Mouse (Mus musculus) liver, embryonic 16.5 days (tissue): ENCODE measurements around the gene St6gal2. TPM values are rescaled to one million over a fixed set of nuclear protein-coding genes. Genes with fewer than 3 reads are reported as not detected.

Experiments used
- ATAC-seq: fragments of 200-750 bp; cut with Nextera tagmentation; 2 replicates; pipeline ENCODE4 v1.8.0; 2017; ENCODE audit warnings: low read depth, mild to moderate bottlenecking, moderate number of reproducible peaks, moderate library complexity
- H3K27ac ChIP-seq: fragments of 300-500 bp; sonication (generic); 2 replicates; pipeline ENCODE4 v1.5.1; 2014; ENCODE audit warnings: mild to moderate bottlenecking, low read length
- H3K27me3 ChIP-seq: fragments of 300-500 bp; sonication (generic); 2 replicates; pipeline ENCODE4 v1.6.1; 2014; ENCODE audit warnings: low read depth, low read length, mixed read lengths; ENCODE audit not compliant: control insufficient read depth, insufficient read depth
- H3K36me3 ChIP-seq: fragments of 300-500 bp; sonication (generic); 2 replicates; pipeline ENCODE4 v1.6.1; 2014; ENCODE audit warnings: mild to moderate bottlenecking; ENCODE audit not compliant: control insufficient read depth, insufficient read depth
- H3K4me1 ChIP-seq: fragments of 300-500 bp; sonication (generic); 2 replicates; pipeline ENCODE4 v1.6.1; 2014; ENCODE audit warnings: low read depth, low read length, mixed read lengths; ENCODE audit not compliant: control insufficient read depth
- H3K4me2 ChIP-seq: fragments of 300-500 bp; sonication (generic); 2 replicates; pipeline ENCODE4 v1.6.1; 2014; ENCODE audit warnings: low read depth, low read length, mixed read lengths
- H3K4me3 ChIP-seq: fragments of 300-500 bp; sonication (generic); 2 replicates; pipeline ENCODE4 v1.5.1; 2014; ENCODE audit warnings: low read depth, mild to moderate bottlenecking, low read length
- H3K9ac ChIP-seq: fragments of 300-500 bp; sonication (generic); 2 replicates; pipeline ENCODE4 v1.6.1; 2014; ENCODE audit warnings: low read depth, low read length
- H3K9me3 ChIP-seq: fragments of 300-500 bp; sonication (generic); replicated peaks from 2 replicates; pipeline ENCODE4 v1.6.1; 2016; ENCODE audit warnings: low read length; ENCODE audit not compliant: control insufficient read depth
- WGBS: fragments of 180-500 bp; shearing (Covaris S2); extraction: QIAGEN DNeasy Blood & Tissue Kit; methylation state at CpG from one replicate; pipeline ENCODE4 v1.1.7; 2014; ENCODE audit not compliant: insufficient replicate concordance; 5-methylcytosine and 5-hydroxymethylcytosine counted together
- polyA plus RNA-seq: library from polyadenylated mRNA; unstranded; fragments of >200 nt; fragmentation: Nextera tagmentation; extraction: Ambion mirVana; gene quantifications from 2 replicates; pipeline ENCODE4 v1.2.1, GENCODE M21; 2015

Gene St6gal2
- polyA plus RNA-seq, 1 experiment from 2014 or later = not detected

GRCm38 (mm10) chr17:55468963-55469362 is 23.8 kb downstream of the St6gal2 start:
- no peaks in the 10 kb centered on the region for H3K4me1 ChIP-seq
- ATAC-seq = no peak
- no peaks in the 10 kb centered on the region for H3K27me3 ChIP-seq
- H3K9ac ChIP-seq = no peak overlapping the region
- H3K9me3 ChIP-seq = no peaks in the 10 kb centered on the region
- no peaks in the 10 kb centered on the region for H3K36me3 ChIP-seq
- H3K4me2 ChIP-seq = no peak overlapping the region
- H3K4me3 ChIP-seq = no peak overlapping the region
- H3K27ac ChIP-seq = no peak overlapping the region

DNA sequence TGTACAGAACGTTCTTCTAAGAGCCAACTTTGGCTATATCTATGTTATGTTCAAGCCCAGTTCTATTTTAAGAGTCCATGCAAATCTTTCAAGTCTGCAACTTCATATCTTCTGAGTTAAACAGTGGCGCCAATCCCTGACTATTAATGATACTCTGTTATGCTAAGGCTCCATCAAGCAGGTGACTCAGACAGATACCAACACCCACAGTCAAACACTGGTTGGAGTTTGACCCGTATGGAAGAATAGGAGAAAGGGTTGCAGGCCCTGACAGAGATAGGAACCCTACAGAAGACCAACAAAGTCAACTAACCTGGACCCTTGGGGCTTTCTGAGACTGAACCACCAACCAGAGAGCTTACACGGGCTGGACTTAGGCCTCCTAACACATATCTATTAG is 30.8 kb downstream of the St6gal2 start:
- Histone ChIP-seq H3K4me3 (no peak overlapping the region), H3K4me1 (no peaks in the 10 kb centered on the region), H3K4me2 (no peak overlapping the region), H3K9me3 (no peaks in the 10 kb centered on the region), H3K27me3 (no peaks in the 10 kb centered on the region), H3K9ac (no peak overlapping the region), H3K36me3 (no peaks in the 10 kb centered on the region), H3K27ac (no peak overlapping the region)
- WGBS = 50% methylated on average over 4 of the region's 4 CpGs
- ATAC-seq = no peak

DNA sequence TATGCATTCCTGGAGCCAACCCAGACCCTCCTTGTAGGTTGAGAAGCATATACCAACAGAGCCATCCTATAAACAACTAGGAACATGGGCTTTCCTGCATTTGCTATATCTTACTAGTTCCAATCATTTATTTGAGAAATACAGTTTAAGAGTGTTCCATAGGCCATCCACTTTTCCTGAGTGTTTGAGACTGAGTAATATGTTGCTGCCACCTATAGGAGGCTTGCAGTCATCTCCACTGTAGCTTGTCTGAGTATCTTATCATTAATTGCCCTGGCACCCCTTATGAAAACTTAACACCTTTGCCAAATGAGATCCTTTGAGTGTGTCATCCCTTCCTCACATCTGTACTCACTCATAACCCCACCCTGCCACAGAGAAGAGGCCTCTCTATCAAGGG is 32.2 kb downstream of the St6gal2 start:
- Histone ChIP-seq H3K9me3 (no peaks in the 10 kb centered on the region), H3K36me3 (no peaks in the 10 kb centered on the region), H3K4me3 (no peak overlapping the region), H3K9ac (no peak overlapping the region), H3K4me1 (no peaks in the 10 kb centered on the region), H3K27ac (no peak overlapping the region), H3K4me2 (no peak overlapping the region), H3K27me3 (no peaks in the 10 kb centered on the region)
- no peak for ATAC-seq

- Histone ChIP-seq H3K4me1 (no peaks in the 10 kb centered on the region), H3K4me3 (no peak overlapping the region), H3K9me3 (no peaks in the 10 kb centered on the region; the same call in 1 of the 2 replicates), H3K27ac (no peak overlapping the region), H3K27me3 (no peaks in the 10 kb centered on the region), H3K36me3 (no peaks in the 10 kb centered on the region), H3K9ac (no peak overlapping the region), H3K4me2 (no peak overlapping the region)
- ATAC-seq = no peak
- WGBS = 55% methylated on average over 7 of the region's 7 CpGs
Measured at GRCm38 (mm10) chr17:55479367-55479766, 34.2 kb downstream of the St6gal2 start.

DNA sequence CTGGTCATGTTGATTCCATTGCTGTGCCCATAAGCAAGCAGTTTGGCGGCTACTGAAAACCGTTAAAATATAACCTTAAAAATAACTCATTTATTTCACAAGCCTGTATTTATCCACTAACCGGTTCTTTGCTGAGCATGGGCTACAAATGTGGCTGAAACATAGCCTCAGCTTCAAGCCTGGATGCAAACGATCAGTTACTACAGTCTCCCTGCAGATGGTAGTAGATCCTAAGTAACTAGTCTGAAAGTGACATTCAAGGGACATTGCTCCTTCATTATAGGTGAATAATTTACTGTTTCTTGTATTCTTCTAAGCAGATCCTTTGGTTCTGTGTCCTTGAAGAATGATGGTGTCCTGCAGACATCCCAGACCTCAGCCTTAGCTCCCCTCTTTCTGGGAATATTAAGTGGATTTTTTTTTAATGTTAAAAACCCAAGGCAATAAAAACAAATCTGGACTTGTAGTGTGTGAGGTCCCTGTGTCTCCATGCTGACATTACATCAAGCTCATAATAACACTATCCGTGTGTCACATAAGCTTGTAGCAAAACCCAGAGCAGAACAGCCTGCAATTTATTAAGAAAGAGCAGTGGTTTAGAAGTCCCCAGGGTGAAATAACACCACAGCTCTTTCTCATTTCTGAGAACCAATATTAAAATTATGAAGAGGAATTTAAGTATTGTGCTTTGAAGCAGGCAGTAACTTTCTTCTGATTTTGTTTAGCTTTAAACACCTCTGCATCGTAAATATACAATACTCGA is 39.1 kb downstream of the St6gal2 start:
- Histone ChIP-seq H3K27ac (no peak overlapping the region), H3K9me3 (no peaks in the 10 kb centered on the region; the same call in 1 of the 2 replicates), H3K4me3 (no peak overlapping the region), H3K4me1 (no peaks in the 10 kb centered on the region), H3K36me3 (no peaks in the 10 kb centered on the region), H3K4me2 (no peak overlapping the region), H3K9ac (no peak overlapping the region), H3K27me3 (no peaks in the 10 kb centered on the region)
- no peak for ATAC-seq
- WGBS = 63% methylated on average over 7 of the region's 7 CpGs

DNA sequence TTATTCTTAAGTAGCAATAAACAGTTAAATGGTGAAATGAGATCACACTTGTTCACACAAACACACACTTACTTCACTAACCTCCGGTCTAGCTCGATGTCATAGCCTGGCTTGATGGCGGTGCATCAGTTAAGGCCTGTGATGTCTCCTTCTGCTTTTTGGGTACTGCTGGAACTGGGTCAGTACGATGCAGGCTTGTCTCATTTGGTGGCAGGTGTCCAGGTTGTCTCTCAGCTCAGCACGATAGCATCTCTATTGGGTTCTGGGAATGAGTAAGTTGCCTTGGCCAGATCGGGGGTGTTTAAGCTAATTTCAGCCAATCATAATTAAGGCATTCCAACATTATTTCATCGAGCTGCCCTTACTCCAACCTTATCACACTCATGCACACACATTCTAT is 86.7 kb downstream of the St6gal2 start:
- H3K27me3 ChIP-seq = no peaks in the 10 kb centered on the region
- no peaks in the 10 kb centered on the region for H3K36me3 ChIP-seq
- no peak for ATAC-seq
- no peak overlapping the region for H3K9ac ChIP-seq
- H3K4me3 ChIP-seq = no peak overlapping the region
- no peak overlapping the region for H3K4me2 ChIP-seq
- no peaks in the 10 kb centered on the region for H3K9me3 ChIP-seq
- WGBS = 73% methylated on average over 7 of the region's 7 CpGs
- H3K27ac ChIP-seq = no peak overlapping the region
- H3K4me1 ChIP-seq = no peaks in the 10 kb centered on the region

DNA sequence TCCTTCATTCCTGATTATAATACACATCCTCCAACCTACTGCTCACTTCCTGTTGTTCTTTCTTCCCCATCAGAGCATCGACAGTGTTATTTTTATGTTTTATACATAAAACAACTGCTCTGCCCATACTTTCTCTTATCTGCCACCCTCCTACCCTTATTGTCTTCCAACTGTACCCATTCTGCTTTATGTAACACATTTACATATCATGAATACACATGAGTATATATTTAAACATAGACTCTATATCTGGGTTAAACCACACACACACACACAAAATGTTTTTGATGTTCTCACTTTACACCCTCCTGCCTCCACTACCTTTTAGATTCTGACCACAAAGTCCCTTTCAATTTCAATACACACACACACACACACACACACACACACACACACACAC is 103.3 kb downstream of the St6gal2 start:
- no peak overlapping the region for H3K27ac ChIP-seq
- no peak overlapping the region for H3K9ac ChIP-seq
- no peaks in the 10 kb centered on the region for H3K36me3 ChIP-seq
- no peaks in the 10 kb centered on the region for H3K4me1 ChIP-seq
- H3K4me3 ChIP-seq = no peak overlapping the region
- no peak for ATAC-seq
- no peaks in the 10 kb centered on the region for H3K27me3 ChIP-seq
- H3K9me3 ChIP-seq = no peaks in the 10 kb centered on the region
- no peak overlapping the region for H3K4me2 ChIP-seq
- 35% methylated on average over 1 of the region's 1 CpGs for WGBS

DNA sequence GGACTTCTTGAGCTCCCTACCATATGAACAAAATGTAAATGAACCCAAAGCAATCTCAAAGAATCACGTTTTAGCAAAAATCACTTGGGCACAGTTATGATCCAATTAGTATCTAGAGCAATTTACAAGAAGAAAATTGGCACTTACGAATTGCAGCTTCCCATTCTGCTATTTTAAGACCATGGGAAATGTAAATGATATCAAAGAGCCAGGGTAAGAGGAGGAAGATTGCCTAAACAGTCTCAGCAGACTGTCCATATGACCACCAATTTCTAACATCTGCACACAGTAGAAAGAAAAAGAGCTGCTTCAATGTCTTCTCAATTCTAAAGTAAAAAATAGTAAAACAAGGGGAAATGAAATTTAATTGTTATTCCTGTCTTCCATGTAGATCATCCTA is 116.6 kb downstream of the St6gal2 start:
- Histone ChIP-seq H3K4me3 (no peak overlapping the region), H3K27me3 (no peaks in the 10 kb centered on the region), H3K4me1 (no peaks in the 10 kb centered on the region), H3K9ac (no peak overlapping the region), H3K9me3 (no peaks in the 10 kb centered on the region), H3K36me3 (no peaks in the 10 kb centered on the region), H3K4me2 (no peak overlapping the region), H3K27ac (no peak overlapping the region)
- no peak for ATAC-seq
- WGBS = 36% methylated on average over 2 of the region's 2 CpGs
